Mouse (Mus musculus): ENCODE measurements around the gene Ube2q2.
A peak's percentile ranks its signal among the peaks of the same experiment; 100 is the strongest.
"Not testable (repeated sequence)": the region's sequence is repeated elsewhere in the genome, so short reads cannot be mapped to it uniquely, and the experiment has no call there.

The Ube2q2 gene

DNA sequence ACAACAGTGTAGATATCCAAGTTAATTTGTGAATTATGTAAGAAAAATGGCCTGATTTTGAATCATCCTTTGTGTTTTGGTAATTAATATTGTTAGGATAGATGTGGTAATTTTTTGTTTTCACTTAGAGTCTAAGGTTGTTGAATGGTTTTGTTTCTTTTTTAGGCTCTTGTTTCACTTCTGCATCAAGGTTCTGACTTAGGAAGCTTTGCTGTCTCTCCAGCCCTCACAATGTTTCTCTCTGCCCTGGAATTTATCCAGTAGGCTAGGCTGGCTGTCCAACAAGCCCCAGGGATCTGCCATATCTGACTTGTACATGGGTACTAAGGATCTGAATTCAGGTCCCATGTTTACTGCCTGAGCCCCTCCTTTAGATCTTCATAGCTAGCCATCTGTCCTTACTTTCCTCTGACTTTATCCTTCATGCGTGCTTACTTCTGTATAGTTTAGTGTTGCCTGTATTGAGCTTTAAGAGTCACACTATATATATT, 23.6 kb downstream of the Ube2q2 start:
- no peak for DNase-seq (ENCODE audit: low spot score in 2 of 2)

DNA sequence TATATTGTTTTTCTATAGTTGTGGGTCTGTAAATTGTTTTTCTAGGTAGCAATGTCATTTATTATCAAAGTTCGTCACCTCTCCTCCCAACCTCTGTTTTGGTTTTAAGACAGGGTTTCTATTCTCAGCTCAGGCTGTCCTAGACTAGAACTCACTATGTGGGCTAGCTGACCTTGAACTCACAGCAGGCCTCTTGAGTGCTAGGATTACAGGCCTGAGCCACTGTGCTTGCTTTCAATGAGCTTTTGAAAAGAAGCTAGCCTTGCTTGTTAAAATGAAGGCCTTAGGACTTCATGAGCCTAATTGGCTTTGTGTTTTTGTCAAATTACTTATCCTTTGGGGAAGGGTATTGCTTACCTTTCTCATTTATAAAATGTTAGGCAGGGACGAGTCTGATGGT, 25.6 kb downstream of the Ube2q2 start:
- DNase-seq (ENCODE audit: low spot score in 2 of 2) = no peak

DNA sequence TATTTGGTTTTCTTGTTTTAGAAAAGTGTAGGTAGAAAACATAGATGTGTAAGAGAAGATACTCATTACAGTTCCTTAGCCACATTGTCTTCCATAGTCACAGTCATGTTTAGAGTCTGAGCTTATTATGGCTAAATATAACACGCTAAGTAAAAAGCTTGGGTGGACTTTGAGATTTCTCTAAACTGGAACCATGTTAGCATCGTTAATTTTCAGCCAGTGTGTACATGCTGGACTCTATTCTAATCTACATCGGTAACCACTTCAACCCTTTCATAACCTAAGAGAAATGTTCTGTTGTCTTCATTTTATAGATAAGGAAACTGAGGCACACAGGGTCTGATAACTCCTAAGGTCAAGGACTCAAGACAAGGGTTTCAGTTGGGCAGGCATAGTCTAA, 47.2 kb downstream of the Ube2q2 start:
- no peak for DNase-seq (ENCODE audit: low spot score in 2 of 2)

DNA sequence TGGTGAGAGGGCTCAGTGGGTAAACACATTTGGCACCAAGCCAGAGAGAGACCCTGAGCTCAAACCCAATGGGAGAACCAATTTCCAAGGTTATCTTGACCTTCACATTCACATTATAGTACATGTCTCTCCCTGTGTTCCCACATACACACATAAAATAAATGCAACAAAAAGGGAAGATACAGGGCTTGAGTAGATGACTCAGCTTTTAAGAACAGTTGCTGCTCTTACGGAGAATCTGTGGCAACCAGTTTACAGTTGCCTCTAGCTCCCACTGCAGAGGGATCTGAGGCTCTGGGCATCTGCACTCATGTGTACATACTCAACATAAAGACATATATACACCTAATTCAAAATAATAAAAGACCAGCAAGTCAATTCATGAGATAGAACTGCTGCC, 49.6 kb downstream of the Ube2q2 start:
- no peak for DNase-seq (ENCODE audit: low spot score in 2 of 2)

DNA sequence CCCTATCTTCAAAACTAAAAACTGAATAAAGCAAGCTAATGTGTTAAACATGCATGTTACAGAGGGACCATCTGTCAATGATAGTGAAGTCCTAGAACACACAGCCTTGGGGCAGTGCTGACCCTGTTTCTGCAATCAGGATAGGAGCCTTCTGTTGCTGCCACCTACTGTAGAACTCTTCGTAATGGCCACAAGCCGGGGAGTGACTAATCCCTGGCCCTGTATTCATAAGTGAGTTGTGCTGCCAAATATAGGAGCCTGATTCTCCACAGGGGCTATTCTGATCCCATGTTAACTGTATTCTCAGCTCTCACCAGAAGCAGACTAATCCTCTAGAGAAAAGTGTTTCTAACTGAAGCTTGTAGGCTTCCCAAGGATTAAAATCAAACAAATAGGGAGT, 50.7 kb downstream of the Ube2q2 start:
- no peak for DNase-seq (ENCODE audit: low spot score in 2 of 2)

DNA sequence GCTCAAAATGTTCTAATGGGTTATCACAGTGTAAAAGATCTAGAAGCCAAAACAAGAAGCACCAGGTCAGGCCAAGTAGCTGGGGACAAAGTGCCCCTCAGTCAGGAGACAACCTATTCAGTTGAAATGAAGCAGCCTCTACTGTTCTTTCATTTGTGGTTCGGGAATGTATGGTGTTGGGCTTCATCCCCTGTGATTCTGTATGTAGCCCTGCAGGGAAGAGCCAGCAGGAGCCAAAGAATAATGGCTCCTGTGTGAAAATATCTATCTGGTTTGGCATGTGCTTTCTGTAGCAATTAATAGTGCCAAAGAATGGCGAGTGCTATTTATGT, 59.8 kb downstream of the Ube2q2 start:
- DNase-seq (ENCODE audit: low spot score in 2 of 2) = peak in 1 of 2 experiments; percentile 8

DNA sequence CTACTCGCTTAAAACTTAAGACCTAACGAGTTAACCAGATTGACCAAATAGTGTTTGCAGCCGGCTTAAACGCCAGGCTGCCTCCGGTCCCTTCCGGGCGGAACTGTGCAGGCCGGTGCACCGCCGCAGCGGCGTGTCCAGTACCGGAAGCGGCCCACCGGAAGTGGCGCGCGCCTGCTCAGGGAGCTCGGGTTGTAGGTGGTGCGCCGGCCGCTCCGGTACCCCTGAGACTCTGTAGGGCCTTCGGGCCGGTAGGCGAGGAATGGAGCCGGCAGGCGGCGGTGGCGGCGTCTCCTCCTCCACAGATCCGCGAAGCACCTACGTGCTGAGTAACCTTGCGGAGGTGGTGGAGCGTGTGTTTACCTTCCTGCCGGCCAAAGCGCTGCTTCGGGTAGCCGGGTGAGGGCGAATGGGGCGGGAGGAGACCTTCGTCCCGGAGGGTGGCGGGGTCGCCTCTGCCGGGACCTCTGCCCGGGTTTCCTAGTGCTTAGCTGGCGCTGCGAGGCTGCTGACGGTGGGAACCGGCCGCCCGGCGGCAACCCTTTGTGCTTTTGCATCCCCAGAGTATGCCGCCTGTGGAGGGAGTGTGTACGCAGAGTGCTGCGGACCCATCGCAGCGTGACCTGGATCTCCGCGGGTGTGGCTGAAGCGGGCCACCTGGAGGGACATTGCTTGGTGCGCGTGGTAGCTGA, 60.3 kb downstream of the Ube2q2 start, which contains the start of gene Fbxo22:
Gene Fbxo22, plus strand, starts transcription at position 136 of the 692 bp plus-strand sequence.
- DNase-seq (ENCODE audit: low spot score in 2 of 2) = peak; percentile 73 to 87

DNA sequence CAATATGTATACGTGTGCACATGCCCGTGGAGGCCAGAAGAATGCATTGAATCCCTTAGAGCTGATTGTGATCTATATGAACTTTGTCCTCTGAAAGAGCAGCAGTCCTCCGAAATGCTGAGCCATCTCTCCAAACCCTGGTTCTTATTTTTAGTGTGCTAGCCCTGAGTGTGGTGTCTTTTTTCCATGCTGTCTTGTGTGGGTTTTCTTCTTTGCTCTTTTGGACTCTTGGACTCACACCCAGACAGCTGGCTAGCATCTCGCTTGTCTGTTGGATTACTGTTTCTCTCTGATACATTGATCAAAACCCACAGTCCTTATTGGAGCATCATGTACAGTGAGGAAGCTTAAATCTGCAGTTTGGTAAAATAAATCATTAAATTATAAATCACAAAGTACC, 63.0 kb downstream of the Ube2q2 start:
- DNase-seq (ENCODE audit: low spot score in 2 of 2) = no peak

DNA sequence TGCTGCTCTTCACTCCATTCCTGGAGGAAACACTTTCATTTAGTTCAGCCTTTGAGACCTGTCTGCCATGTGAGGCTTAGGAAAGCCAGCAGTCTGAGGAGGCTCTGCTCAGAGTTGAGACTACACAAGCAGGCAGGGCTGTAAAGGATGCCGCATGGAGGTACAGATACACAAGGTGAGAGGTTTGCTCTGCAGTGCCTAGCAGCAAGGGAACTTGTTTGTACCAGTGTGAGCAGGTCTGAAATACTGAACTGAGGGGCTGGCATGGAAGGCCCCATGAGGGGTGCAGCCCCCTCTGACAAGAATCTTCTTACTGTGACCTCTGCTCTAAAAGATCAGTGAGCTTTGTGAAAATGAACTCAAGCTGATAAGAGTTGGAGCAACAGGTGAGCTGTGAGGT, 64.7 kb downstream of the Ube2q2 start:
- DNase-seq (ENCODE audit: low spot score in 2 of 2) = no peak

DNA sequence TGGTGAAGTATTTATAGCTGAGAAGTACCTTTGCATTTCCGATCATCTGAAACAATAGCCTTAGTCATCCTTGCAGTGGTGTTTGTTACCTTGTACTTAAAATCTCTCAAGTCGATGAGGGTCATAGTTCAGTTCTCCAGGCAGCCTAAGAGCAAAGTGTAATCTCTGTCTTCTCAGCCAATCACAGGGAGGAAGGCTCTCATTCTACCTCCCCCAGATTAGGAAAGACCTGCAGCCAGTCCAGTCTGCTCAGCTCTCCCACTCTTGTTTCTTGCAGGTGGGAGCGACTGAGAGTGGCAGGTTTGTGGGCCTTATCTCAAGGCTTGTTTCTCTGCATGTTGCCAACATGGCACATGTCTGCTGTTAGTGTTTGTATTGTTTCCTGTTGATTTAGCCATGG, 66.4 kb downstream of the Ube2q2 start:
- no peak for DNase-seq (ENCODE audit: low spot score in 2 of 2)

DNA sequence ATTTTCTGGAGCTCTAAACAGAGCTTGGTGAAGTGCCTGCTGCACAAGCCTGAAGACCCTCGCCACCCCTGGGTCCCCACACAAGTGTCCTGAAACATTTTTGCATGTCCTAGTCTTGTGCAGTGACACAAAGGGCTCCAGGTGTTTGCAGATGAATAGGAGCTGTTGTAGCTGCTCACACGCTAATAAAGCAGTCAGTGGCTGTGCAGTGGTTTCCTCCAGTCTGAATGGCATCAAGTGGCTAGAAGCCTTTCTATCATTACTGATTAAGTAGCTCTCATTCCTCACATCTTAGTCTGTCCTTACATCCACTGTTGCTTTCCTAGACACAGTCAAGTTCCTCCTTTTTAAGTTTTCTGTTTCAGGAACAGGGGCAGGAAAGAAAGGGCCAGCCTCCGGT, 67.0 kb downstream of the Ube2q2 start:
- DNase-seq (ENCODE audit: low spot score in 2 of 2) = no peak

DNA sequence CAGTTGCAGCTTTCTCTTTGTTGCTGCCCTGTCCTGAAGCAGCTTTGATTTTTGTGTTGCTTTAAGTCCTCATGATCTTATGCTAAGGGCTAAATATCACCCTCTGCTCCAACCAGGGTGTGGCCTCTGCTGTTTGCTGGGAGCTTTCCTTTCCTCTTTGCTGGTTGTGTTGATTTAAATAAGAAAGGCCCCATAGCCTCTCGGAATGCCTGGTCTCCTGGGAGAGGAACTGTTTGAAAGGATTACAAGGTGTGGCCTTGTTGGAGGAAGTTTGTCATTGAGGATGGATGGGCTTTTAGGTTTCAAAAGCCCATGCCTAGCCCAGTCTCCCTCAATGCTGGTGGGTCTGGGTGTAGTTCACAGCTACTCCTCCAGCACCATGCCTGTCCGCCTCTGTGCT, 67.4 kb downstream of the Ube2q2 start:
- DNase-seq (ENCODE audit: low spot score in 2 of 2) = no peak

DNA sequence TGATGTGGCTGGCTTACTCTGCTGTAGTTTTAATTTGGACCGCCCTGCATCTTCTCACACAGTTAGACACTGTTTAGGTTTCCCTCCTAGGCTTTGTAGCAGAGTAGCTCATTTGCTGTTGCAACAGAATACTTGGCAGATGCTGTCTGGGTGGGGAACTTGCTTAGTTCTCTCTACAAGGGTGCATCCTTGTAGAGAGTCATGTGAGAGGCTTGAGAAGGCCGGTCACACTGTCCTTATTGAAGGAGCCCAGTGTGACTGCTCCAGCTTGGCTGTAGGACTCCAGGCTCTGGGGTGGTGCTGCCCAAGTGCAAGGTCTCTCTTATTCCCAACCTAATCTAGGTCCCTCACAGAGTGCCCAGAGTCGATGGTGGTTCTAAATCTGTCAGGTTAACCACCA, 68.7 kb downstream of the Ube2q2 start:
- DNase-seq (ENCODE audit: low spot score in 2 of 2) = no peak

DNA sequence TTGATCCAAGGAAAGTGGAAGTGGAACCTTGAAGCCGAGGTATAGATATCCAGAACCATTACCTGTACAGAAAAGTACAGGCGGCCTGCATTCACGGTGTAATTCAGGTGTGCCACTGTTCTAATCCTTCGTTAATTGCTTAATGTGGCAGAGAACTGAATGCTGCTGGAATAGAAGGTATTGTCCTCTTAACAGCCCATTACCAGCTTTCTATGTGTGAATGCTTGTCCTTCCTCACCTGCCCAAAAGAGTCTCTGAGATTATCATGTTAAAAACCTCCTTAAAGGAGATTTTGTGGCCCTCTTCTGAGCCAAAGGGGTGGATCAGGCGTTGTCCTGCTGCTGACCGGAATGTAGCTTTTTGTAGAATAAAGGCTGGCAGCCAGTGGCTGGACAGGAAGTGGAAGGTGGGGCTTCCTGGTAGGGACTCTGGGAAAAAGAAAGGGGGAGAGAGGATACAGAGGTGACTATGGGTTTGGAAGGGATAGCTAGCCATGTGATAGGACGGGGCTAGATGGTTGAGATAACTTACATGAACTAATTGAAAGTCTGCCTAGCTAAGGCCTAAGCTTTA, 76.6 kb downstream of the Ube2q2 start:
- DNase-seq (ENCODE audit: low spot score in 2 of 2) = no peak

DNA sequence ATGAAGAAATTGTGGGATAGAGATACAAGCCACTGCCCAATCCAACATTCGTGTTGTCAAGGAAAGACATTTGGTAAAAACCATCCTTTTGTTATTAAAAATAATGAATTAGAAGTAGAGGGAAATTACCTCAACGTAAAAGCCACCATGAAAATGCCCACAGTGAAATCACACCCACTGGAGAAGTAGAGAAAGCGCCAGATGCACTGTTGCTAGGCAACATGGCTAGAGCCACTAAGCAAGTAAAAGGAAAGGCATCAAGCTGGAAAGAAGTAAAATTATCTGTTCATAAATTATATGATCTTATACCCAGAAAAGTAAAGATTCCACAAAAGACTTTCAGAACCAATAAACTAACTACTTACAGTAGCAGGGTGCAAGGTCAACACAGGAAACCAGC, 77.6 kb downstream of the Ube2q2 start:
- no peak for DNase-seq (ENCODE audit: low spot score in 2 of 2)

DNA sequence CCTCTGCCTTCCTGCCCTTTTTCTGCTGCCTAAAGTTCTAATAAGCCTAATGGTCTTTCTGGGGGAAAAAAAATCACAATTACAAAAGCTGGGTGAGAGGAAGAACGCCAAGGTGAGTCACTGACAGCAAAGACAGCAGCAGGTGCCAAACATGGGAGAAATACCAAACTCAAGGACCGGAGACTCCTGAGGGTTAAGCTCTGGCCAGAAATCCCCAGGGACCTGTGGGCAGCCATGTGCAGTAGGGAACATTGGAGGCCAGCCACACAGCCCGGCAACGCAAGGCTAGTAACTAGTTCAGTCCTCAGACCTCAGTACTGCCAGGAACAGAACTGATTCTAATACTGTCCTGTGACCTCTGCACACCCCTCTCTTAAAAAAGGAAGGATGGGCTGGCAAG, 79.5 kb downstream of the Ube2q2 start:
- DNase-seq (ENCODE audit: low spot score in 2 of 2) = no peak

DNA sequence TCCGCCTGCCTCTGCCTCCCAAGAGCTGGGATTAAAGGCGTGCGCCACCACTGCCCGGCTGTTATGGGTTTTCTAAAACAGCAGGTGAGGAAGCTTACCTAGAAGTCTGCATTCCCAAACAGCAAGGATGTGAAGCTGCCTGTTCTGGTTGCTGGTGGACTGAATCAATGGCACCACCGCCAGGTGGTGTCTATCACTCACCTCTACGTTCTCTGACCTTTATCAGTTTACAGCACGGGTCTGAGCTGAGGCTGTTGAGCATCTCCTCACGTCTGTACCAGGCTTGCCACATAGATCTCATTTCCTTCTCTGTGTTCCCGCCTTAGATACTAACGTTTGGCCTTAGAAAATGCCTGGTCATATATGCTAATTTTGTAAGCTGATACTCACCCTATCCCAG, 80.4 kb downstream of the Ube2q2 start:
- no peak for DNase-seq (ENCODE audit: low spot score in 2 of 2)

DNA sequence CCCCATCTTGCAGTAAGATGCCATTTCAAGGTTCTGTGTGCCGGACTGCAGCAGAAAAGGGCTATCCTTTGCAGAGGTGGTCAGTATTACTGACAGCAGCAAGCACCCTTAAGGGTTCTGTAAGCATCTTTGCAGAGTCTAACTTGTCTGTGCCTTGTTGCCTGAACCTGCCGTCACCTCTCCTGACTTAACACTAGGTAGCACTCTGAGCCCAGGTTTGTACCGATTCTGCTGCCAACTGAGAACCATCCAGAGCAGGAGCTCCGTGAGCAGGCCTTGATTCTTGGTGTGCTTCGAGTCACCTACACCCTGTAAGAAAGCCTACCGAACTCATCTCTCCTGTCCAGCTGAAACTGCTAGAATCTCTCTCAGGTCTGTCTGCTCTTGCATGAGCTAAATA, 82.9 kb downstream of the Ube2q2 start:
- no peak for DNase-seq (ENCODE audit: low spot score in 2 of 2)

DNA sequence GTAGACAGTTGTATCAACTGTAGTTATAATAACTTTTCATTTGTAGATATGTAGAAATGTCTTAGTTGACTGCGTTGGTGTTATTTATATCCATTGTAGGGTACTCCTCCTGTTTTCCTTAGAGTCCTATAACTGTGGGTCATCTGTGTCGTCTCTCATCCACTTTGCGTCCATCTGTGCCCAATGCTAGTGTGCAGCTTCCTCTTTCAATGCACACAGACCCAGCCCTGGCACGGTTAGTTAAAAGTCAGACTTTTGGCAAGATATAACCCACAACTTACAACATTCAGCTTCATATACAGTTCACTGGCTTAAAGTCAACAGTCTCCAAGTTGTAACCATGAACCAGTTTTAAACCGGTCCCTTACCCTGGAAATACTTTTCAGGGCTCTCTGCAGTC, 83.5 kb downstream of the Ube2q2 start:
- DNase-seq (ENCODE audit: low spot score in 2 of 2) = no peak

DNA sequence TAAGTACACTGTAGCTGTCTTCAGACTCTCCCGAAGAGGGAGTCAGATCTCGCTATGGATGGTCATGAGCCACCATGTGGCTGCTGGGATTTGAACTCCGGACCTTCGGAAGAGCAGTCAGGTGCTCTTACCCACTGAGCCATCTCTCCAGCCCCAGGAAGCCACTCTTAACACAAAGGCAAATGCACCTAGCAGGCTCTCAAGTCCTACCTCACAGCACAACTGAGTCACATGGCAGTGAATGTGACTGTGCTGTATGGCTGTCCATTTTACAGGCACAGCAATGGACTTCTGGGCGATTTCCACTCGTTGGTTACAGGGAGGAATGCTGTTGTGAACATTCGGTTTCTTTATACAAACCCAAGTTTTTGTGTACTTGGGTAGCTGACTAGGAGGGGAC, 83.9 kb downstream of the Ube2q2 start:
- no peak for DNase-seq (ENCODE audit: low spot score in 2 of 2)

DNA sequence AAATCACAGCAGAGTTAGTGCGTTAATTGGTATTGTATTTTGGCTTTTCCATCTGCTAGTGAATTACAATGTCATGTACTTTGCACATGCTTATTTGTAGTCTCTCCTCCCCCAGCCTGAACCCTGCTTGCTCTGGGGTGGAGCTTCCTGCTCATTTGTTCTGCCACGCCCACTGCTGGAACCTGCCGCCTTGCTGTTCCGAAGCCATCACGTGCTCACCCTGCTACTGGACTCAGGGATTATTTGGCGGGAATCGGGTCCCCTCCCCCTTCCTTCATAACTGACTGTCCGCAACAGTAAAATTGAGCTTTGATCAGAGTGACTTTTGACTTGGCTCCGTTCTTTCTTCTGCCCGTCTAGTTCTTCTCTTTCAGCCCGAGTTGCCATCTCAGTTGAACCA, 84.4 kb downstream of the Ube2q2 start:
- DNase-seq (ENCODE audit: low spot score in 2 of 2) = not testable (repeated sequence)

DNA sequence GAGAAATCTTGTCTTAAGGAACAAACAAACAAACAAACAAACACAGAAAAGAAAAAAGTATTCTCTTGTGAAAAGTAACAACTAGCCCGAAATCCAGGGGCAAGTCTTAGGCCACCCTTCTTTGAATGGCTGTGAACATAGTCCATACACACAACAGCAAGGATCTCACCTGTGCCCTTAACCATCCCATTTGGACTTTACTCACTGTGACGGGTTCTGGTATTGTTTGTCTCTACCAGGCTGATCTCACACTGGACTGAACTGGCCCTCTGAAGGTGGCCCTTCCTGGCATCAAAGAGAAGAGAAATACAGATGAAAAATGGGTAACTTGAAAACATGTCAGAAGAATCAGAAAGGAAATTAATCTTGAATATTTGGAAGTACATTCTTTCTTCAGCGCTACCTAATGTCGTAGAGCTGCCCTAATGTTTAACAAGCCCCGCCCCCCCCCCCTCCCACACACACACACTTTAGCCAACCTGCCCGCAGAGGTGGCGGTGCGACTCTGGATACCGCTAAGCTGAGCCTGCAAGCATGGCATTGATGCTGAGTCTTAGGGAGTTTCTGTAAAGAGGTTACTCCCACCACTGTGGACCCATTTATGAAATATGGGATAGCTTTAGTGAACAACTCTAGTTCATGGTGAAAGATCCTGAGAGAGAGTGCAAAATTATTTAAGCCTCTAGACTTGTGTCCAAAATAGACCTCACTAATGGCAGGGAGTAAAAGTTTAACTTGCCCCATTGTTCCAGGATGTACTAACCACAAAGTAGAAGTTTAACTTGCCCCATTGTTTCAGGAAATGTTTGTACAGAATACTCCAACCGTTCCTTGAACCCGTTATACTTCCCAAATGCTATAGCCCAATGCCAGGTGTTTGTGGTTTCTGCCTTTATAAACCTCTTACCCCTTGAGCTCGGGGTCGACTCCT, 87.8 kb downstream of the Ube2q2 start:
- DNase-seq (ENCODE audit: low spot score in 2 of 2) = no peak

DNA sequence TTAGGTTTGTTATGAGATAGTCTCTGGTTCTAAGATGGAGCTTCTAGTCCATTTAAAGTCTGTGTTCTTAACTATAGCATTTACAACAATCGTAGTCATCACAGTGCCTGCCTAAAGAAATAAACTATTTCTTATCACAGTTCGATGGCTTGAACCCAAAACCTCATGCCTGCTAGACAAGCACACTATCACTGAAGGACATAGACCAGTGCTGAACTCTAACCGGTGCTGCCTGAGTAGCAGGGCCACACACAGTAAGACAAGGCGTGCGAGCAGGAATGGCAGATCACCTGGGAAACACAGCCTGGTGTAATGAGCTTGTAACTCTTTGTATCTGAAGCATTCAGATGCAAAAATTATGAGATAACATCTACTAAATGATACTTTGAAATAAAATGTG, 92.2 kb downstream of the Ube2q2 start:
- no peak for DNase-seq (ENCODE audit: low spot score in 2 of 2)
